Mouse (Mus musculus): ENCODE results near the gene Slc6a16. TPM values are rescaled to one million over a fixed set of nuclear protein-coding genes. Genes with fewer than 3 reads are reported as not detected.

Slc6a16 gene
- total and polyA plus RNA-seq, 3 experiments = not detected

DNA sequence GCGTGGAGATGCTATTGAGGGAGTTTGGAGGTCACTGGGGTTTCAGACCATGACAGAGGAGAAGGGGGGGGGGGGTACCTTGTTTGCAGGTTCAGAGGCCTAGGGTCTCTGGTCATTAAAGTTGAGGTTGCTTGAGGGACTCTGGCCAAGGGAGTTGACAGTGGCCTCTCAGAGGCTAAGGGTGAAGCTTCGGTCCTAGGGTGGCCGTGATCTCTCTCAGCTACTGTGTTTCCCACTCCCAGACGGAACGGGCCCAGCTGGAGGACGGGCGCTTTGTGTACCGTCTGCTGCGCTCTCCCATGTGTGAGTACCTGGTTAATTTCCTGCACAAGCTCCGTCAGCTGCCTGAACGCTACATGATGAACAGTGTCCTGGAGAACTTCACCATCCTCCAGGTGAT lies 8.9 kb upstream of the Slc6a16 start:
- intact Hi-C loops (cut with DNase I) = no loop called here
- Histone ChIP-seq H3K79me2 (replicated peaks; ENCODE audit: control insufficient read depth, insufficient read depth, low read length) (no peaks in the 10 kb centered on the region), H3K27ac (no peak overlapping the region), H3K9ac (ENCODE audit: low read depth, low read length) (no peak overlapping the region), H3K4me1 (ENCODE audit: control insufficient read depth, insufficient read depth, low read length) (peaks cover 6% of the 10 kb centered on the region), H3K36me3 (ENCODE audit: control insufficient read depth, insufficient read depth, low read length) (no peaks in the 10 kb centered on the region), H3K4me3 (no peak overlapping the region), H3K27me3 (ENCODE audit: control insufficient read depth, insufficient read depth, low read length) (no peaks in the 10 kb centered on the region)
- WGBS = 93% methylated on average over 11 of the region's 11 CpGs
- DNase-seq = no peak
- no peak for TF ChIP-seq EP300 (IDR thresholded peaks at IDR 0.05; ENCODE audit: insufficient read depth, low read depth, low read length)
- no peak for TF ChIP-seq CTCF (IDR thresholded peaks at IDR 0.05)
- TF ChIP-seq POLR2A (IDR thresholded peaks at IDR 0.05; ENCODE audit: insufficient read depth, low read depth, low read length) = no peak

DNA sequence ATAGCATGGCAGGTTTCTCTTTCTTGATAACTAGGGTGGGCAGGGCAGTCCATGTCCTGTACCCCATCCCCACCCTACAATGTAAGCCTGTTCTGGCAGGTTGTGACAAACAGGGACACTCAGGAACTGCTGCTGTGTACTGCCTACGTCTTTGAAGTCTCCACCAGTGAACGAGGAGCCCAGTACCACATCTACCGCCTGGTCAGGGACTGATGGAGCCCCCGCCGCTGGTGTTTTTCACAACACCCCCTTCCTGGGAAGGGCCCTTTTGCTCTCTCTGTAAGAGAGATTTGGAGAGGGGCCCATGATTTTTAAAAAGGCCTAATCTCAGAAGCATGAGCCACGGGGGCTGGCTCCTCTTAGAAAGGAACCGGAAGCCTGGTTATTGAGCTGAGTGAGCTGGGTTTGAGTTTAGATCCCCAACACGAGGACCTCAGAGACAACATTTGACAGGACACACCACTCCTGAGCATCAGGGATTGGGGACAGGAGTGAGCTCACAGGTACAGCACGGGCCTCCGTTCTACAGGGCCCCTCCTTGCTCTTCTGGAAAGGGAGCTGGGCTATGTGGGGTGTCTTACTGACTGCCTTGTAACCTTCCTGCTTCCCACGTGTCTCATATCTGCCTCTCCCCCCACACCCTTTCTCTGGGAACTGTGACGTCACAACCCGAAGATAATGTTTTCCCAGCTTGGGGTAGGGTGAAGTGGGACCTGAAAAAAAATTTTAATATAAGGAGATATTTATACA lies 8.0 kb upstream of the Slc6a16 start:
- intact Hi-C loops (cut with DNase I) = no loop called here
- 59% methylated on average over 13 of the region's 13 CpGs for WGBS
- H3K27ac ChIP-seq = no peak overlapping the region
- H3K79me2 ChIP-seq (replicated peaks; ENCODE audit: control insufficient read depth, insufficient read depth, low read length) = no peaks in the 10 kb centered on the region
- DNase-seq = no peak
- peaks cover 6% of the 10 kb centered on the region for H3K4me1 ChIP-seq (ENCODE audit: control insufficient read depth, insufficient read depth, low read length)
- no peak overlapping the region for H3K4me3 ChIP-seq
- H3K9ac ChIP-seq (ENCODE audit: low read depth, low read length) = no peak overlapping the region
- no peak for TF ChIP-seq CTCF (IDR thresholded peaks at IDR 0.05)
- TF ChIP-seq POLR2A (IDR thresholded peaks at IDR 0.05; ENCODE audit: insufficient read depth, low read depth, low read length) = no peak
- no peak for TF ChIP-seq EP300 (IDR thresholded peaks at IDR 0.05; ENCODE audit: insufficient read depth, low read depth, low read length)
- H3K36me3 ChIP-seq (ENCODE audit: control insufficient read depth, insufficient read depth, low read length) = no peaks in the 10 kb centered on the region
- no peaks in the 10 kb centered on the region for H3K27me3 ChIP-seq (ENCODE audit: control insufficient read depth, insufficient read depth, low read length)

DNA sequence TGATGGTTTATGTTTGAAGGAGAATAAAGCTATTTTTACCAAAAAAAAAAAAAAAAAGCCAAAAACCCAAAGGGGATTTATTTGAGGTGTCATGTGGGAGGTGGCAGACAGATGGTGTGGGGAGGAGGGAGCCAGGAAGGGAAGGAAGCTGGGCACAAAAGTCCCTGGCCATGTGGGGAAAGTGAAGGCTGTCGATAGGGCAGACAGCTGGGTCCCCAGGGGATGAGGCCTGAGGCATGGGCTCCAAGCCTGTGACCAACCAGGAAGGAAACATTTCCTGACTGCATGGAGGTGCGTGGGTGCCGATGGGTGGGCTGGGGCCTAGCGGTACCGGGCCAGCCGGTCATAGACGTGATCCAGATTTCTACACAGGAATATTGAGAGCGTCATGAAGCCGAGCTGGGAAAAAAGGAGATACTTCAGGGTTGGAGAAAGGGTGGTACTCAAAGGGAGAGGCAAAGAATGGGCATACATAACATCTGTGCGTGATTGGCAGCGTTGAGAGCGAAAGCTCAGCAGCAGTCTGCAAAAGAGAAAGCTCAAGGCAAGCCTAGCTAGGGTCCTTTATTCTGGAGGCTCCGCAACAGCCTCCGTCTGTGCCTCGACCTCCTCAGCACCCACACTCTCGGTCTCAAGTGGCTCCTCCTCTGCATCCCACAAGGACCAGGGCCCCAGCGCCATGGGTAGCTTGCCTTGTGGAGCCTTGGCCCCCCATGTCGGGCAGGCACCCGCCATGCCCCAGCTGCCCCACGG lies 7.1 kb upstream of the Slc6a16 start:
- DNase-seq = peak in 1 of 2 experiments; percentile 21
- Histone ChIP-seq H3K9ac (ENCODE audit: low read depth, low read length) (peak overlapping the region; percentile 16; the same call in 1 of the 2 replicates), H3K27ac (no peak overlapping the region)

DNA sequence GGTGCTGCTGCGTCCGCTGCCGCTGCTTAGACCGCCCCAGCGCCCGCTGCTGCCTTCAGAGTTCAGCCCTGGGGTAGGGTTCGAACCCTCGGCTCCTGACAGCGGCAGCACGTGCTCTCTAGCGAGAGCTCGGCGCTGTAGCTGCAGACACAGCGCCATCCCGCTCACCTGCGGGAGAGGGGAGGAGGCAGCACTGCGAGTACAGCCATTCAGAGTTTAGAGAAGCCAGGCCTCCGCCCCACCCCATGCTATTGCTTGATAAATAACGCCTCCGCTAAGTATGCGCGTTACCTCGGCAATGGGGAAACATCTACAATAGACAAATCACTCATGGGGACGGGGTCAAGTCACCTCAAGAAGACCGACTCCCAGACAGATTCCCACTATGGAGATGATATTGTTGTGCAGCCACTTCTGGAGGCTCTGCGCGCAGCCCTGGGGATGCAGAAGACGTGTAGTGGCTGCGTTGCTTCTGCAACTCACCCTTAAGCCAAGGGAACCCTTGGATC lies 6.5 kb upstream of the Slc6a16 start:
- Histone ChIP-seq H3K36me3 (ENCODE audit: control insufficient read depth, insufficient read depth, low read length) (no peaks in the 10 kb centered on the region), H3K79me2 (replicated peaks; ENCODE audit: control insufficient read depth, insufficient read depth, low read length) (no peaks in the 10 kb centered on the region), H3K27me3 (ENCODE audit: control insufficient read depth, insufficient read depth, low read length) (no peaks in the 10 kb centered on the region), H3K4me1 (ENCODE audit: control insufficient read depth, insufficient read depth, low read length) (peaks cover 6% of the 10 kb centered on the region), H3K9ac (ENCODE audit: low read depth, low read length) (peak overlapping the region; percentile 16; the same call in 1 of the 2 replicates), H3K4me3 (peak overlapping the region; percentile 33; the same call in 1 of the 2 replicates), H3K27ac (no peak overlapping the region)
- DNase-seq = no peak
- intact Hi-C loops (cut with DNase I) = no loop called here
- 28% methylated on average over 29 of the region's 29 CpGs for WGBS
- TF ChIP-seq CTCF (IDR thresholded peaks at IDR 0.05) (no peak), EP300 (IDR thresholded peaks at IDR 0.05; ENCODE audit: insufficient read depth, low read depth, low read length) (no peak), POLR2A (IDR thresholded peaks at IDR 0.05; ENCODE audit: insufficient read depth, low read depth, low read length) (no peak)

More for the DNA sequence above, 7.1 kb upstream of the Slc6a16 start:
- Histone ChIP-seq H3K36me3 (ENCODE audit: control insufficient read depth, insufficient read depth, low read length) (no peaks in the 10 kb centered on the region), H3K4me1 (ENCODE audit: control insufficient read depth, insufficient read depth, low read length) (peaks cover 6% of the 10 kb centered on the region), H3K79me2 (replicated peaks; ENCODE audit: control insufficient read depth, insufficient read depth, low read length) (no peaks in the 10 kb centered on the region), H3K4me3 (no peak overlapping the region), H3K27me3 (ENCODE audit: control insufficient read depth, insufficient read depth, low read length) (no peaks in the 10 kb centered on the region)
- TF ChIP-seq CTCF (IDR thresholded peaks at IDR 0.05) = no peak
- WGBS = 35% methylated on average over 20 of the region's 20 CpGs
- intact Hi-C loops (cut with DNase I) = no loop called here

DNA sequence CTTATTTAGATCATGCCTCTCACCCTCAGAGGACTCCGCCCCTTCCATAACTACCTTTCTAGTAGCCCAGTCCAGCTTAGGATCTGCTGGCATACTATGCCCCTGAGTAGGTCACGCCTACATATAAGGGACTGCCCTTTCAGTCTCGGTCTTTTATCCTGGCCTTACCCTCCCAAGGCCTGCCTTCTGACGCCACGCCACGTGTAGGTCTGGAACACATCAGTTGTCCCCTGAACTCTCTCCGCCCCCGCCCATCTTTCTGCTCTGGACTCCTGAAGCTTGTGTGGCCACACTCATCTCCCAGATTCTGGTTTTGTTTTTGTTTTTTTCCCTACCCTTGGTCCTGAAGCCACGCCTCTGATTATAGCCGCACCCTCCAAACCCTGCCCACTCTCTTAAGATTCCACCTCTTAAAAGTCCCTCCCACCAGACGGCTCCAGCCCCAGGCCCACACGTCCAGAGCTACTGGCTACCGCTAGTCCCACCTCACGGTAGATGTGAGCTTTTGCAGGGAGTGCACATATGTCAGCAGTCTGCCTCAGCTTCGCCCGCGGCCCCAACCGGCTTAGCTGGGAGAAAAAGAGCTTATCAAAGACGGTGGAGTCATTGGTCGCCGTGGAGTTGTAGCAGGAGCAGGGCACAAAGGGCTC lies 5.8 kb upstream of the Slc6a16 start:
- H3K9ac ChIP-seq (ENCODE audit: low read depth, low read length) = 0 out of 2 replicates have a peak overlapping the region, but pooled peaks have one; percentile 6

More for the DNA sequence above, 5.8 kb upstream of the Slc6a16 start:
- intact Hi-C loops (cut with DNase I) = no loop called here
- TF ChIP-seq EP300 (IDR thresholded peaks at IDR 0.05; ENCODE audit: insufficient read depth, low read depth, low read length) (no peak), POLR2A (IDR thresholded peaks at IDR 0.05; ENCODE audit: insufficient read depth, low read depth, low read length) (peak; percentile 56)
- Histone ChIP-seq H3K27me3 (ENCODE audit: control insufficient read depth, insufficient read depth, low read length) (no peaks in the 10 kb centered on the region), H3K27ac (peak overlapping the region; percentile 43; the same call in 1 of the 2 replicates), H3K4me3 (peak overlapping the region; percentile 33; the same call in 1 of the 2 replicates), H3K4me1 (ENCODE audit: control insufficient read depth, insufficient read depth, low read length) (peaks cover 6% of the 10 kb centered on the region), H3K79me2 (replicated peaks; ENCODE audit: control insufficient read depth, insufficient read depth, low read length) (no peaks in the 10 kb centered on the region), H3K36me3 (ENCODE audit: control insufficient read depth, insufficient read depth, low read length) (no peaks in the 10 kb centered on the region)
- peak; percentile 56 to 60 for DNase-seq
- 19% methylated on average over 21 of the region's 21 CpGs for WGBS
